Mouse (Mus musculus) kidney, adult 9 months (tissue): ENCODE results near the gene Gabrb2.
A peak's percentile ranks its signal among the peaks of the same experiment; 100 is the strongest.

Source experiments
- DNase-seq: peaks from one replicate; pipeline ENCODE4 v3.0.0; 2022

Gene Gabrb2

GRCm38 (mm10) chr11:42418996-42419782 lies at the start of gene Gabrb2:
TSS of gene Gabrb2 (plus strand) at chr11:42419757.
- DNase-seq = no peak

GRCm38 (mm10) chr11:42378983-42379382 lies 40.6 kb upstream of the Gabrb2 start:
- no peak for DNase-seq

DNA sequence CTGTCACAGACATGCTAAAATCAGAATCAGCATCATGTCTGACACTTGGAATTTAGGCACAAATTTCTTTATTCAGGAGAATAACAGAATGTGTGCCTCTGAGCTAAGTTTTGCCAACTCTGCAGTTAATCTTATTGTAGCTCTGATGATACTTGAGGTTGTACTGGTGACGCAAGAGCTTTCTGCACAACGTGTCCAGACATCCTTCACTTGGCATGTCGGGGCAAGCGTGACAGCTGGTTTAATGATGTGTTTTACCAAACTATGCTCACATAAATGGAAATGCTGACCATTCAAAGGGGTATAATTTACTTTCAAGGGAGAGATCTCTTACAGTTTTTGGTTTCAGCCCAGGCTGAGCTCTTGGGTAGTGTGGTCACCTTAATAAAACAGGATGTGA lies 33.1 kb upstream of the Gabrb2 start:
- DNase-seq = no peak

DNA sequence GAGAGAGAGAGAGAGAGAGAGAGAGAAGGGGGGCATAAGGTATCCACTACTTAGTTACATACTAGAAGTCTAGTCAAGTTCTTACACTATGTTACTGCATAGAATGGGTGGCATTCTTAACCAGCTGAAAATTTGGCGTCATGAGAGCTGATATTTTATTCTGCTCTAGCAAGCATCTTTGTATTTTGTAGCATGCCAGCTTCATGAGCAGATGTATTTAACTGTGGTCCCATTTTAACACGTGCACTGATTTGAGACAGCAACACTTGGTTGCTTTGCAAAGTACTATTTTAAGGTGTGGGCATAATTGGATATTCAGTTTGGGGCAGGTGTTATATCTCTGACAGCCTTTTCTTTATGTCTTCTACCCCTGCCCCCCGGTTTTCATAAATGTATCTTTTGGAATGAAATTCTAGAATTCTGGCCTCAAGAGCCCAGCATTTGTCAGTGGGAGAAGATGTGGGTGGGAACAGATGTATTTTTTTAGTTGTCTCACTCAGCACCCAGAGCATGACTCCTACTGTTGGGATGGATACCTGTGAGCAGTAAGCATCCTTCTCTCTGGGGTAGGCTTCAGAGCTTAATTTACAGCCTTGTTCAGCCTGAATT lies 28.8 kb upstream of the Gabrb2 start:
- no peak for DNase-seq

- DNase-seq = no peak
Observed at GRCm38 (mm10) chr11:42393451-42393850, 26.1 kb upstream of the Gabrb2 start.

DNA sequence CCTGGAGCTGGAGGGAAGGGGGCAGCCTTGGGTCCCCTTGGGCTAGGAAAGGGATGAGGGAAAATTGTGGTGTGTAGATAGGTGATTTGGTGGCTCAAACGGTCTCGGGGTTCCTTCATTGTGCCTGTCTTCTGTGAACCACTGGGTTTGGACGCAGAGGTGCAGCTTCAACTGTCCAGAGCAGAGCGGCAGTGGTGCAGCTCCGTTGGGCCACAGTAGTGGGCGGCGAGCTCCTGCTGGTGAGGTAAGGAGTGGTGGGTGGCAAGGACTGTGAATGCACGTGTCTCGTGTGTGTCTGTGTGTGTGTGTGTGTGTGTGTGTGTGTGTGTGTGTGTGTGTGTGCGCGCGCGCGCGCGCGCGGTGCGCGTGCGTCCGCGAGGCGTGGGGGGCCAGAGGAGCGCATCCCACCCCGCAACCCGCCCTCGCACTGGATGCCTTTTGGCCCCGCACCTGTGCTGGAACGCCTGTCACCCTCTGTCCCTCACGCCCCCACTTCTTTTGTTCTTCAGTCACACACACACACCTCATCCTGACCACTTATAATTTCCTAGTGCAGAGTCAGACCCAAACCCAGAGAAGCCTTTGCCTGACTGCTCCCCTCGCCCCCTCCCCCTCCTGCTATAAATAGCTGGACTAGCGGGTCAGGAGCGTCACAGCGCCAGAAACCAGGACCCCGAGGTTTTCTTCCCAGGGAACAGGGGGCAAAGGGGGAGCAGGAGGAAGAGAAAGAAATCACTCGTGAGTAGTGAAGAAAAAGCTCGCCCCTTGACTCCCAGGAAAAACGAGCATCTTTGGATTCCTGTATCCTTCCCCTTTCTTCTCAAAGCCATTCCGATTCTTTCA lies 455 bp downstream of the Gabrb2 start:
- DNase-seq = no peak

DNA sequence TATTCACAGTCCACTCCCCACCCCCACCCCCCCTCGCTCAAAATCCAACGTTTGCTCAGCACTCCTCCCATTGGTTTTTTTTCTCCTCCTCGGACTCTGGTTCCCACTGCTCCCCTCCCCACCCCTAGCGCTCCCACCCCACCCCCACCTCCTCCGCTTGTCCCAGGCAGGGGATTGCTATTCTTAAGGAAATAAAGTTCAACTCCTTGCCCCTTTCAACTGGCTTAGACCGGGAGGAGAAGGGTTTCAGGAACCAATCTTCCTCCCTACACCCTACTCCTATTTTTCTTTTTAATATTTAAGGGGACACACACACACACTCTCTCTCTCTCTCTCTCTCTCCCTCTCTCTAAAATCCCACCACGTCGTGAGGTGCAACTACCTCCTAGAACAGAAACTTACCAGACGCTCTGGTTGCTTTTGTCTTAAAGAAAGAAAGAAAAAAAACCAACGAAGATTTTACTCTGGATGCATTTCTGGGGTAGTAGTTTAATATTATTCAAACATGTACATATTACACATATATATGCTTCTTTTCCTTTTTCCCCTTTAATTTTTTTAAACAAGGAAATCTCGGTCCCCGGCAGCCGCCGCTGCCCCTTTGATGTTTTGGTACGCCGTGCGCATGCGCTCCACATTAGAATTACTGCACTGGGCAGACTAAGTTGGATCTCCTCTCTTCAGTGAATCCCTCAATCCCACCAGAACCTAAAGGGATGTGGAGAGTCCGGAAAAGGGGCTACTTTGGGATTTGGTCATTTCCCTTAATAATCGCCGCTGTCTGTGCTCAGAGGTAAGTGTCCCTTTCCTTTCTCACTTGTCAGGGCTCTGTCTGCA lies 1.3 kb downstream of the Gabrb2 start:
- no peak for DNase-seq

DNA sequence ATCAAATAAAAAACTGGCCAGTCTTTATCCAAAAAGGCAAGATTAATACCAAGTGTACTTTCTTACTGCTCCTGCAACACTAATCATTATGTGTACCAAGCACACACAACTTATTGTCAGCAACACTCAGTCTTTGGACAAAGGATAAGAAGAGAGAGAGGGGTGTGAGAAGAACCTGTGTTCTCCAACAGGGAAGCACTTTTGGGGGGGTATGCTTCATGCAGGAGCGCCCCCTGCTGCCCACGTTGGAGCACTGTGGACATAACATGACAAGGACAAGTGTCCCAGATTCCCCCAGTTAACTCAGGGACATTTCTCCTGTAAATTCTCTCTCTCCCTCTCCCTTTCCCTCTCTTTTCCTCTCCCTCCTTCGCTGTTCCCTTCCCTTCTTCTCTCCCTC lies 3.7 kb downstream of the Gabrb2 start:
- peak; percentile 8 for DNase-seq

GRCm38 (mm10) chr11:42431495-42431894 lies 11.9 kb downstream of the Gabrb2 start:
- DNase-seq = no peak

DNA sequence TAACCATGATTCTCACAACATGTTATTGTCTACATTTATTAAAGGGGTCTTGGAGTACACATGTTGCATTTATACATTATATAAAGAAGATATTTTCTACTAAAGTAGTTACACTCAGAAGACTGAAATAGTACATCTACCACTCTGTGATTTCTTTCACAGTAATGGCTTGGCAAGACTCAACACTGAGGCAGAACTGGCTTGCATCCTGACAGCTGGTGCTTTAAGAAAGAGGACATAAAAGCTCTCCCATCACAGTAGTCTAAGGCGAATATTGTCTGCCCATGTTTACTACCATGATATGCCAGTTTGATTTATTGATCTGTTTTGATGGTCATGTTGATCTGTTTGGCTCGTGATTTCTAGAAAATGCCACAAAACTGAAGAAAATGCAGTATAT lies 19.4 kb downstream of the Gabrb2 start:
- DNase-seq = no peak

DNA sequence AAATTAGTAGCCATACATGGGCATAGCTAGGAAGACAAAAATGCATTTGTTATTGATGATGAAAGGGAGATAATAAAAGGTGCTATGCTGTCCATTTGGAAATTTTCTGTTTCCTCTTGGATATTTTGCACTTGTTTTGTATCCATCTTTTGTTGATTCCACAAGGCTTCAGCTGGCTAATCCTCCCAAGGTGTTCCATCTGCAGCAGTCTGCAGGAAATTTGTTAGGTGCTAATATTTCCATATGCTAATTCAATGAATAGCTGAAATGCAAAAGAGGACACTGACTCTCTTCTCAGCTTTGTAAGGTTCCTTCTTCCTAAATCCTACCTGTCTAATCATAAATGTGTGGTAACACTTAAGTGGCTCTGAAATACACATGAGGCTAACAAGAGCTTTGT lies 24.1 kb downstream of the Gabrb2 start:
- DNase-seq = no peak

DNA sequence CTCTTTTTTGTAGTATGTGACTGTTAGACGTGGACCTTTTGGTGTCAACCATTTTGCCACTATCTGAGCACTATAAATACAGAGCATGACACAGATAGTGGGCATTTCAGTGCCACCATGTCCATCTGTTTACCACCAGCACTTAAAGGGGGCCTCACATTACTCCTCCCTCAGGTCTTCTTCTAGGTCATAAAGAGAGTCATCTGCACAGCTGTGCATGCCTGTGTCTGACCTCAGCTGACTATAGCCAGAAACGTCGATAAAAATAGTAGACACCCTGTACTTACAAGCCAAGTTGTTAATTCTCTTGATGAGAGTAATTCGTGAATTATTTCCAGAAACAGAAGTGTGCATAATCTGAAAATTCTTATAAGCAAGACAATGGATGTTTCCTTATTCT lies 29.4 kb downstream of the Gabrb2 start:
- no peak for DNase-seq

DNA sequence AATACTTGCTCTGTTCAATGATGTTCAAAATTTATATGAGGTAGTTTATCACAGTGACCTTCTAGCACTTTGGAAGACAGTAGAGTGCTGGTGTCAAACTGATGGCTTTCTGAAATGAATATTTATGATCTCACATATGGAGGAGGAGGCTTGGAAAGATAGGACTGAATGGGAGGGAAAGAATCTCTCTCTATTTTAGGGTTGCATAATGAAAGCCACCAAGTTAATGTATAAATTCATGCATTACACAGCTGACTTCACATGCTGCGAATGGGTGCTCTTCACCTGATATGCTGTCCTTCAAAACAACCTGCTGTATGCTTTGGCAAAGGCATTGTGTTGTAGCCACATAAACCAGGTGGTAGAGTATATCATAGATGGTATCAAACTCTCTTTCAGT lies 44.6 kb downstream of the Gabrb2 start:
- DNase-seq = no peak

DNA sequence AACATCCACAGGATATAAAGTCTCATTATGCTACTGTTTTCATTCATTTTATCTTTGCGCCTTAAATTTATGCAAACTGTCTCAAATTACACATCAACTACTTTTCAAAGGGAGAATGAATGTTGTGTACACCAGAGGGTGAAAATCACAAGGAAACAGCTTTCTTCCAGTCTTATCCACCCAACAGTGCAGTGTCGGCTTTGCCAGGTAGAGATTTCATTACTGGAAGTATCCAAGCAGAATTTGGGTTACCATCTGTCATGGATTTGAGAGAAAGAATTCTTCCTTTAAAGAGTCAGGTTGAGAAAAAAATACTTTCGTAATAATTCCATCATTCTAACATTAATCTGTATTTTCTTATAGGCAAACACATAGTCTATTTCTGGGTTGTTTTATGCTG lies 48.8 kb downstream of the Gabrb2 start:
- no peak for DNase-seq

DNA sequence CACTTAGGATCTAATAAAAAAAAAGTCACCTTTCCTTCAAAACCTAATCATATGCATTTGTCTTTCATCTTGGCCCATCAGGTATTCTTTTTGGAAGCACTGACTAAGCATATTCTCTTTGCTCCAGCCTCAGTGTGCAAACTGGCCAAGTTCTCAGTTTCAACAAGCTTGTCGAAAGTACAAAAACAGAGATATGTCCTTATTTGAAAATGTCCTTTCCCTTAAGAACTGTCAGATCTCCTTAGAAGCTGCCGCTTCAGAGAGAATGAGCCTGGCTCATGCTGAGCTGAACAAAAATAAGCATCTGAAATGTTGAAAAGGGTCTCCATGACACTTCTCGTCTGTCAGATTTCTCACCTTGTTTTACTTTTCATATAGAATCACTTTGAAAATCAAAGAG lies 55.0 kb downstream of the Gabrb2 start:
- no peak for DNase-seq

DNA sequence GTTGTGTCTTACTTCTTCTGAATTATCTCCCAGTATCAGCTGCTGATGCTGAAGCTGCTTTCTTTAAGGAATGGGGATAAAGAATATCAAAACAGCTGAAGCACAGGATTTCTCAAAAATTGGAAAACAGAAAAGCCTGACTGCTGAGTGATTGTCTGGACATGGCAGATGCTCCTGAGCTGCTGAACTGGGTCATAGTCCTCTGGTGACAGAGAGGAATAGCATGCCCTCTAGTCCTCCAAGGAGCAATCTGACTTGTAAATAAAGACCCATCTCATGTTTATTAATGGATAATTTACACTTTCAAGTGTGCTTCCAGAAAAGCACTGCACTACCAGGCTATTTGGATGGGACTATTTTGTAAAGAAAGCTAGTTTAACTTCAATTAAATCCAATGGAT lies 68.1 kb downstream of the Gabrb2 start:
- no peak for DNase-seq

- no peak for DNase-seq
Observed at GRCm38 (mm10) chr11:42501166-42501565, 81.6 kb downstream of the Gabrb2 start.

DNA sequence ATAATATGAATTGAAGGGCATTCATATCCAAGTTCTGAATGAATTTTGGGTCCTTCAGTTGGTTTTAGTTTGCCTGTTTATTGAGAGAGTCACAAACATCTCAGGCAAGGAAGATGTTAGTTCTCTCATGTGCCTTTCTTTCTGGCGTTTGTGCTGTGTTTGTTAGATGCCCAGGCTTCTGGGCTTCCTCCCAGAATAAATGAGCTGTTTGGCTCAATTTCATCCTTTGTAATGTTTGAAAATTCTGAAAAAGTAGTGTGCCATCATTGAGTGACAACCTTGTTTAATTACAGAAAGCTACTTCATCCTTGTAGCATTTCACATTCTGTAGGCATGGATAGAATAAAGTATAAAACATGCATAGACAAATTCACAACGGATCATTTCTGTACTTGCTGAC lies 85.9 kb downstream of the Gabrb2 start:
- no peak for DNase-seq

- no peak for DNase-seq
Observed at GRCm38 (mm10) chr11:42505911-42506310, 86.4 kb downstream of the Gabrb2 start.

DNA sequence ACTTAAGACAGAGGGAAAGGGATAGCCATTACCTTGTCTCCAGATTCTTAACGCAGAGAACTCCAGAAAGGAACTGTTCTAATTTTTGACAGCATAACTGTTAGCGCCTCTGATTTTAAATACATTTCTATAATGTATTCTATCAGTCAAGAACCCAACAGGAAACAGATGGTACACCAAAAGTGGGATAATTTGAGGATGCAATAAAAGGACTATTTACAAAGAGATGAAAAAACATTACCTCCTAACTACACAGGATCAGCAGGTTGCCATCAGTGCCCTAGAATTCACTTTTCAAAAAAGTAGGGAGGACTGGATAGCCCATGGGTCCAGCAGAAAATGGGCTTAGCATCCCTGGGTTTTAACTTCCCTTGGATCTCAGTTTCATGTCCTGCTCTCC lies 102.4 kb downstream of the Gabrb2 start:
- no peak for DNase-seq

DNA sequence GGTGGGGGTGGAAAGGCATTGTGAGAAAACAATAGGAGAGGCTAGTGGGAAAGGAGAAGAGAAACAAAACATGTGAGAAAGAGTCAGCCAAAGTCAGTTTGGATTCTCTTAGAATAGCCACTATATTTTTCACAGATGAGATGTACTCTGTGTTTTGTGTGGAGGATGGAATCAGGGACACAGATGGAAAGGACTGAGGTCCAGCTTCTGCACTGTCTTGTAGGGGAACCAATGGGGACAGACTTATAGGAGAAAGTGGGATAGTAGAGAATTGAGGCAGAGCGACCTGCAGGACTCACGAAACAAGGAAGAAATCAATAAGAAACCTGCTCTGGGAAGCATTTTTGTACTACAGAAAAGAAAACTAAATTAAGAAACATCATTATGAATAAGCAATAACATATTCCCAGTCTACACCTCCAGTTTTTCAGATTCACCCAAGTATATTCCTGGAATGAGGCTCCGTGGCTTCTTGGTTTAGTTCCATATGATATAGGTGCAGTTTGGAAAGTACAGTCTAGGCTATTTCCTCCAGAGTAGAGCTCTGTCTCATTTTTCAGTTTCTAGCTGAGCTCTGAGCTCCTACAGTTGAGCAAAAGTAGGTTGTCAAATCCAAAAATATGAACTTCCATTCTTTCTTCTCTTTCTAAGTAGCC lies 108.8 kb downstream of the Gabrb2 start:
- no peak for DNase-seq

- no peak for DNase-seq
Observed at GRCm38 (mm10) chr11:42532577-42532976, 113.0 kb downstream of the Gabrb2 start.
